Comparison of ENCODE assay signal across 19 mouse cellular contexts in the genomic region with DNA sequence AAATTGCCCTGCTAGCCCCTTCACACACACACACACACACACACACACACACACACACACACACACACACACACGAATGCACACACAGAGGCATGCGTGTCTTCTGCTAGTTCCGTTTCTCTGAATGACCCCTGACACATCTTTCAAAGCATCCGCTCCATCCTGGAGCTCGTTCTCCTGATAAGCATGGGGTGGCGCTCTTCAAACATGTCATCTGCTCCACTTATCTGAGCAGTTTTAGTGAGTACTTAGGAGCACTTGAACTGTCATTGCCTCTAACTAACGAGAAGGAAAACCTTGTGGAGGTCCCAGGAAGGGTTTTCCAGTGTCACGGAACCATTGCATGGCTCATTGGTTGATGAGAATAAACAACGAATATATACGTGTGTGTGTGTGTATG. TPM values are rescaled to one million over a fixed set of nuclear protein-coding genes. Genes with fewer than 3 reads are reported as not detected.
A peak's percentile ranks its signal among the peaks of the same experiment; 100 is the strongest.
DNase-seq lines count a peak whose midpoint lies in the region; ATAC-seq and TF ChIP-seq lines count a peak whose summit lies in the region.
"Had no signal": no experiment of that assay in that cellular context is flagged by ENCODE, and none has a peak within 500 bp of the region (broad histone marks: within the 10 kb centered on the region; RNA-seq: fewer than 3 reads in every experiment).

No protein-coding gene starts in this region.

- H3K27ac ChIP-seq in heart, embryonic 10.5 days, result no peak overlapping the region
- no peak overlapping the region for H3K27ac ChIP-seq in heart, embryonic 12.5 days (ENCODE audit: poor library complexity, severe bottlenecking)
- H3K27ac ChIP-seq in intestine, postnatal 0 days (ENCODE audit: low read depth, low read length), result no peak overlapping the region
- no peak overlapping the region for H3K27ac ChIP-seq in intestine, embryonic 15.5 days
- H3K27ac ChIP-seq in MEL (ENCODE audit: control insufficient read depth, low read depth, low read length), result no peak overlapping the region
- H3K27ac ChIP-seq in layer of hippocampus, adult 2 months, result no peak overlapping the region
- H3K27ac ChIP-seq: embryonic facial prominence, embryonic 12.5 days; forebrain, embryonic 15.5 days; hindbrain, embryonic 15.5 days; kidney, embryonic 15.5 days had no signal

- TF ChIP-seq RAD21 in MEL (IDR thresholded peaks at IDR 0.05; ENCODE audit: low read depth, low read length), result peak; percentile 39

- 39% methylated on average over 10 of the region's 10 CpGs for WGBS in heart, embryonic 10.5 days
- WGBS in heart, embryonic 12.5 days, result 34% methylated on average over 10 of the region's 10 CpGs
- WGBS in intestine, postnatal 0 days, result 59% methylated on average over 10 of the region's 10 CpGs
- 68% methylated on average over 10 of the region's 10 CpGs for WGBS in intestine, embryonic 15.5 days

- H3K4me2 ChIP-seq in heart, embryonic 12.5 days, result no peak overlapping the region
- H3K4me2 ChIP-seq in intestine, postnatal 0 days (replicated peaks; ENCODE audit: low read depth), result no peak overlapping the region
- no peak overlapping the region for H3K4me2 ChIP-seq in intestine, embryonic 15.5 days (replicated peaks)
- H3K4me2 ChIP-seq: embryonic facial prominence, embryonic 12.5 days; forebrain, embryonic 15.5 days; hindbrain, embryonic 15.5 days; kidney, embryonic 15.5 days had no signal

- H3K36me3 ChIP-seq in heart, embryonic 10.5 days, result no peaks in the 10 kb centered on the region
- H3K36me3 ChIP-seq in heart, embryonic 12.5 days, result no peaks in the 10 kb centered on the region
- no peaks in the 10 kb centered on the region for H3K36me3 ChIP-seq in intestine, postnatal 0 days (ENCODE audit: control insufficient read depth, insufficient read depth)
- H3K36me3 ChIP-seq in intestine, embryonic 15.5 days, result no peaks in the 10 kb centered on the region
- no peaks in the 10 kb centered on the region for H3K36me3 ChIP-seq in MEL (ENCODE audit: control insufficient read depth in 1 of 2, insufficient read depth in 2 of 2, low read length in 2 of 2)
- H3K36me3 ChIP-seq: embryonic facial prominence, embryonic 12.5 days; forebrain, embryonic 15.5 days; G1E; hindbrain, embryonic 15.5 days; kidney, embryonic 15.5 days had no signal

- H3K27me3 ChIP-seq in heart, embryonic 10.5 days (ENCODE audit: insufficient read depth, poor library complexity, severe bottlenecking), result peaks cover 65% of the 10 kb centered on the region
- peaks cover 48% of the 10 kb centered on the region for H3K27me3 ChIP-seq in heart, embryonic 12.5 days (replicated peaks)
- H3K27me3 ChIP-seq in intestine, postnatal 0 days (replicated peaks; ENCODE audit: control insufficient read depth, insufficient read depth, low read length), result no peaks in the 10 kb centered on the region
- no peaks in the 10 kb centered on the region for H3K27me3 ChIP-seq in intestine, embryonic 15.5 days (replicated peaks)
- H3K27me3 ChIP-seq in MEL (ENCODE audit: control insufficient read depth in 1 of 2, insufficient read depth in 2 of 2, low read length in 2 of 2), result no peaks in the 10 kb centered on the region
- H3K27me3 ChIP-seq: embryonic facial prominence, embryonic 12.5 days; forebrain, embryonic 15.5 days; hindbrain, embryonic 15.5 days; Patski had no signal

- peak; percentile 76 for DNase-seq in heart, embryonic 10.5 days (ENCODE audit: low spot score)
- DNase-seq in MEL (ENCODE audit: low read depth, low spot score), result peak; percentile 59
- peak; percentile 9 for DNase-seq in R1 (ENCODE audit: low read depth, low spot score)
- no peak for DNase-seq in layer of hippocampus, adult 2 months (ENCODE audit: low spot score in 2 of 2)
- DNase-seq: adrenal gland, postnatal 10 days; cerebellum, adult 11-12 months; cerebellum, adult 9-10 months; cerebellum, postnatal 25 days; gastrocnemius, postnatal 14 days; kidney, adult 11 months had no signal

- no peak for TF ChIP-seq POLR2A in MEL (IDR thresholded peaks at IDR 0.05; ENCODE audit: control insufficient read depth in 1 of 2, insufficient read depth in 1 of 2, low read depth in 1 of 2, low read length in 2 of 2, poor library complexity in 1 of 2)

- H3K9me3 ChIP-seq in heart, embryonic 10.5 days, result no peaks in the 10 kb centered on the region
- H3K9me3 ChIP-seq in heart, embryonic 12.5 days (replicated peaks), result no peaks in the 10 kb centered on the region
- H3K9me3 ChIP-seq in intestine, postnatal 0 days (ENCODE audit: control insufficient read depth), result no peaks in the 10 kb centered on the region
- H3K9me3 ChIP-seq in intestine, embryonic 15.5 days, result no peaks in the 10 kb centered on the region
- no peaks in the 10 kb centered on the region for H3K9me3 ChIP-seq in MEL (replicated peaks; ENCODE audit: insufficient read depth, low read length)
- H3K9me3 ChIP-seq: embryonic facial prominence, embryonic 12.5 days; forebrain, embryonic 15.5 days; G1E; hindbrain, embryonic 15.5 days; kidney, embryonic 15.5 days had no signal

- H3K4me1 ChIP-seq in heart, embryonic 10.5 days, result no peaks in the 10 kb centered on the region
- H3K4me1 ChIP-seq in heart, embryonic 12.5 days (replicated peaks), result no peaks in the 10 kb centered on the region
- H3K4me1 ChIP-seq in intestine, postnatal 0 days (replicated peaks; ENCODE audit: control insufficient read depth, insufficient read depth, low read length), result no peaks in the 10 kb centered on the region
- no peaks in the 10 kb centered on the region for H3K4me1 ChIP-seq in intestine, embryonic 15.5 days (replicated peaks)
- H3K4me1 ChIP-seq in MEL (ENCODE audit: control insufficient read depth in 1 of 2, insufficient read depth in 2 of 2, low read length in 2 of 2), result no peaks in the 10 kb centered on the region
- H3K4me1 ChIP-seq: embryonic facial prominence, embryonic 12.5 days; forebrain, embryonic 15.5 days; hindbrain, embryonic 15.5 days; kidney, embryonic 15.5 days had no signal

- no peak for TF ChIP-seq EP300 in MEL (IDR thresholded peaks at IDR 0.05; ENCODE audit: low read depth in 1 of 2, low read length in 2 of 2)

- no peak overlapping the region for H3K4me3 ChIP-seq in heart, embryonic 10.5 days
- H3K4me3 ChIP-seq in heart, embryonic 12.5 days, result no peak overlapping the region
- H3K4me3 ChIP-seq in intestine, postnatal 0 days (ENCODE audit: low read depth, low read length), result no peak overlapping the region
- H3K4me3 ChIP-seq in intestine, embryonic 15.5 days (replicated peaks), result no peak overlapping the region
- no peak overlapping the region for H3K4me3 ChIP-seq in MEL (ENCODE audit: control insufficient read depth in 1 of 2, insufficient read depth in 1 of 2, low read depth in 2 of 2, low read length in 2 of 2)
- H3K4me3 ChIP-seq in layer of hippocampus, adult 2 months, result no peak overlapping the region
- H3K4me3 ChIP-seq: embryonic facial prominence, embryonic 12.5 days; forebrain, embryonic 15.5 days; hindbrain, embryonic 15.5 days; kidney, embryonic 15.5 days had no signal

- ATAC-seq in heart, embryonic 12.5 days (ENCODE audit: insufficient number of reproducible peaks, low FRiP score), result no peak
- ATAC-seq in intestine, postnatal 0 days, result no peak
- no peak for ATAC-seq in intestine, embryonic 15.5 days
- ATAC-seq: forebrain, embryonic 15.5 days; Patski had no signal

- TF ChIP-seq CTCF in intestine, postnatal 0 days (IDR thresholded peaks at IDR 0.05; ENCODE audit: low read depth), result peak; percentile 21; the same call in 1 of the 2 replicates
- peak in 2 of 3 experiments; percentile 16 to 58; a peak in 3 of 6 replicates for TF ChIP-seq CTCF in MEL (IDR thresholded peaks at IDR 0.05 in 2 of 3, conservative IDR thresholded peaks at IDR 0.05 in 1 of 3; ENCODE audit: control insufficient read depth in 1 of 3, insufficient read depth in 1 of 3, low read depth in 2 of 3, low read length in 3 of 3, poor library complexity in 1 of 3, severe bottlenecking in 1 of 3)
- no peak for TF ChIP-seq CTCF in layer of hippocampus, adult 2 months (conservative IDR thresholded peaks at IDR 0.05)

- no peaks in the 10 kb centered on the region for H3K79me2 ChIP-seq in MEL (ENCODE audit: control insufficient read depth, insufficient read depth, low read length, poor library complexity)

- no peak overlapping the region for H3K9ac ChIP-seq in heart, embryonic 12.5 days
- no peak overlapping the region for H3K9ac ChIP-seq in intestine, postnatal 0 days (ENCODE audit: low read depth, low read length)
- no peak overlapping the region for H3K9ac ChIP-seq in intestine, embryonic 15.5 days
- no peak overlapping the region for H3K9ac ChIP-seq in MEL (ENCODE audit: control insufficient read depth, low read depth, low read length, poor library complexity, severe bottlenecking)
- H3K9ac ChIP-seq: embryonic facial prominence, embryonic 12.5 days; forebrain, embryonic 15.5 days; hindbrain, embryonic 15.5 days; kidney, embryonic 15.5 days had no signal

TF ChIP-seq in MEL, 35 proteins besides CTCF, POLR2A, EP300 and RAD21:
- TF ChIP-seq POLR2AphosphoS5 (IDR thresholded peaks at IDR 0.05; ENCODE audit: borderline replicate concordance, low read depth, low read length), result no peak
- TF ChIP-seq MYC (IDR thresholded peaks at IDR 0.05; ENCODE audit: low read depth, low read length), result no peak
- peak; percentile 48 for TF ChIP-seq SMC3 (IDR thresholded peaks at IDR 0.05; ENCODE audit: low read depth, low read length)
- no peak for TF ChIP-seq MXI1 (IDR thresholded peaks at IDR 0.05; ENCODE audit: low read depth, low read length)
- TF ChIP-seq NELFE (IDR thresholded peaks at IDR 0.05; ENCODE audit: low read depth, low read length), result no peak

RNA-seq across cellular contexts. Expression of a gene that starts 22.0 kb away (rescaled TPM):
- polyA plus RNA-seq in heart, embryonic 10.5 days (2016; fragmentation: Nextera tagmentation; extraction: Ambion mirVana), result 98.4 and 117 TPM in 2 replicates
- polyA plus RNA-seq in heart, embryonic 12.5 days (2016; fragmentation: Nextera tagmentation; extraction: Ambion mirVana), result 119 and 127 TPM in 2 replicates
- 38.5 and 38.7 TPM in 2 replicates for polyA plus RNA-seq in intestine, postnatal 0 days (2015; fragmentation: Nextera tagmentation; extraction: Ambion mirVana)
- 111 and 117 TPM in 2 replicates for polyA plus RNA-seq in intestine, embryonic 15.5 days (2015; fragmentation: Nextera tagmentation; extraction: Ambion mirVana)
- 20.2 and 28.6 TPM in 2 replicates for total RNA-seq in MEL (2012; rRNA removed)
- polyA plus RNA-seq in MEL (2012; ENCODE audit: insufficient read depth in 1 of 2, insufficient read length in 2 of 2, low read depth in 1 of 2, low replicate concordance in 2 of 2, missing spikeins in 1 of 2), result 10 to 100 TPM in 1 of 2 experiments, not detected in 1; 41.2 TPM
- 100 to 1,000 TPM; 228 to 241 TPM for total RNA-seq in layer of hippocampus, adult 2 months (2021)

Comparison
In these comparisons a context has a peak if more than half of its experiments do, and no peak if none do; other contexts are left out.
1. DNase-seq: peak in heart, embryonic 10.5 days (single experiment), MEL (single experiment) and R1 (single experiment); none in layer of hippocampus, adult 2 months (0 of 2).